Mouse (Mus musculus): Measurements from ENCODE around the gene St6galnac5.

St6galnac5 gene

GRCm38 (mm10) chr3:152913150-152913549, 68.9 kb downstream of the St6galnac5 start:
- DNase-seq (ENCODE audit: low read depth, low spot score), result no peak

GRCm38 (mm10) chr3:152912216-152913101, 69.6 kb downstream of the St6galnac5 start:
- DNase-seq (ENCODE audit: low read depth, low spot score), result no peak

GRCm38 (mm10) chr3:152911578-152911977, 70.5 kb downstream of the St6galnac5 start:
- DNase-seq (ENCODE audit: low read depth, low spot score), result no peak

- DNase-seq (ENCODE audit: low read depth, low spot score), result no peak
Measured at GRCm38 (mm10) chr3:152907683-152908082, 74.4 kb downstream of the St6galnac5 start.

GRCm38 (mm10) chr3:152907087-152907486, 75.0 kb downstream of the St6galnac5 start:
- DNase-seq (ENCODE audit: low read depth, low spot score), result no peak

- DNase-seq (ENCODE audit: low read depth, low spot score), result no peak
Measured at GRCm38 (mm10) chr3:152905800-152906199, 76.2 kb downstream of the St6galnac5 start.

- no peak for DNase-seq (ENCODE audit: low read depth, low spot score)
Measured at GRCm38 (mm10) chr3:152905026-152905425, 77.0 kb downstream of the St6galnac5 start.

GRCm38 (mm10) chr3:152898906-152899305, 83.1 kb downstream of the St6galnac5 start:
- DNase-seq (ENCODE audit: low read depth, low spot score), result no peak

- DNase-seq (ENCODE audit: low read depth, low spot score), result no peak
Measured at GRCm38 (mm10) chr3:152897196-152897595, 84.8 kb downstream of the St6galnac5 start.

GRCm38 (mm10) chr3:152896111-152896510, 85.9 kb downstream of the St6galnac5 start:
- no peak for DNase-seq (ENCODE audit: low read depth, low spot score)

GRCm38 (mm10) chr3:152894935-152895334, 87.1 kb downstream of the St6galnac5 start:
- DNase-seq (ENCODE audit: low read depth, low spot score), result no peak

GRCm38 (mm10) chr3:152888116-152888515, 93.9 kb downstream of the St6galnac5 start:
- DNase-seq (ENCODE audit: low read depth, low spot score), result no peak

GRCm38 (mm10) chr3:152886749-152887148, 95.3 kb downstream of the St6galnac5 start:
- DNase-seq (ENCODE audit: low read depth, low spot score), result no peak

GRCm38 (mm10) chr3:152883556-152883955, 98.5 kb downstream of the St6galnac5 start:
- no peak for DNase-seq (ENCODE audit: low read depth, low spot score)

GRCm38 (mm10) chr3:152881706-152882105, 100.3 kb downstream of the St6galnac5 start:
- DNase-seq (ENCODE audit: low read depth, low spot score), result no peak

- no peak for DNase-seq (ENCODE audit: low read depth, low spot score)
Measured at GRCm38 (mm10) chr3:152880121-152880835, 101.8 kb downstream of the St6galnac5 start.

GRCm38 (mm10) chr3:152875723-152876290, 106.2 kb downstream of the St6galnac5 start:
- no peak for DNase-seq (ENCODE audit: low read depth, low spot score)

GRCm38 (mm10) chr3:152874431-152875355, 107.4 kb downstream of the St6galnac5 start:
- DNase-seq (ENCODE audit: low read depth, low spot score), result no peak

GRCm38 (mm10) chr3:152872596-152872995, 109.5 kb downstream of the St6galnac5 start:
- DNase-seq (ENCODE audit: low read depth, low spot score), result no peak

GRCm38 (mm10) chr3:152872054-152872453, 110.0 kb downstream of the St6galnac5 start:
- DNase-seq (ENCODE audit: low read depth, low spot score), result no peak
